Mouse (Mus musculus) adrenal gland, adult 8-10 months (tissue): ENCODE results near the gene Gm7030. TPM values are rescaled to one million over a fixed set of nuclear protein-coding genes. Genes with fewer than 3 reads are reported as not detected.
"Not testable (repeated sequence)": the region's sequence is repeated elsewhere in the genome, so short reads cannot be mapped to it uniquely, and the experiment has no call there.

Experiments
- DNase-seq: peaks from one replicate; pipeline ENCODE4 v3.0.0; 2022
- total RNA-seq, 4 experiments: library from RNA; stranded (reverse); gene quantifications; 2 replicates each; pipeline ENCODE4 v1.2.4; 2022

The Gm7030 gene
- total RNA-seq = under 1 TPM in 2 of 4 experiments, not detected in 2; 0.62 to 0.65 TPM

- DNase-seq = not testable (repeated sequence)
These were observed at the start of gene Gm7030 for GRCm38 (mm10) chr17:36128968-36129817. Gene Gm7030 (minus strand): TSS chr17:36129425.

- not testable (repeated sequence) for DNase-seq
These were observed 49.7 kb upstream of the Gm7030 start for GRCm38 (mm10) chr17:36178938-36179337.

GRCm38 (mm10) chr17:36176132-36176531 lies 46.9 kb upstream of the Gm7030 start:
- DNase-seq = not testable (repeated sequence)

- no peak for DNase-seq
These were observed 41.1 kb upstream of the Gm7030 start for GRCm38 (mm10) chr17:36170287-36170814.

- DNase-seq = no peak
These were observed 40.5 kb upstream of the Gm7030 start for GRCm38 (mm10) chr17:36169753-36170152.

- not testable (repeated sequence) for DNase-seq
These were observed 39.9 kb upstream of the Gm7030 start for GRCm38 (mm10) chr17:36169094-36169493.

GRCm38 (mm10) chr17:36168039-36168652 lies 38.9 kb upstream of the Gm7030 start, which contains the start of gene Gm8909:
Gene Gm8909 (minus strand): TSS chr17:36168537.
- DNase-seq = no peak

- DNase-seq = no peak
These were observed 38.2 kb upstream of the Gm7030 start for GRCm38 (mm10) chr17:36167306-36168038.

GRCm38 (mm10) chr17:36166901-36167300 lies 37.7 kb upstream of the Gm7030 start:
- DNase-seq = not testable (repeated sequence)

- DNase-seq = no peak
These were observed 32.2 kb upstream of the Gm7030 start for GRCm38 (mm10) chr17:36161129-36162051.

GRCm38 (mm10) chr17:36158264-36158663 lies 29.0 kb upstream of the Gm7030 start:
- DNase-seq = not testable (repeated sequence)

GRCm38 (mm10) chr17:36157782-36158181 lies 28.6 kb upstream of the Gm7030 start:
- not testable (repeated sequence) for DNase-seq

GRCm38 (mm10) chr17:36154271-36155149 lies 25.3 kb upstream of the Gm7030 start:
- DNase-seq = no peak

- DNase-seq = not testable (repeated sequence)
These were observed 22.0 kb upstream of the Gm7030 start for GRCm38 (mm10) chr17:36151200-36151599.

- DNase-seq = not testable (repeated sequence)
These were observed 19.2 kb upstream of the Gm7030 start for GRCm38 (mm10) chr17:36148468-36148867.

GRCm38 (mm10) chr17:36146937-36147336 lies 17.7 kb upstream of the Gm7030 start:
- DNase-seq = not testable (repeated sequence)

GRCm38 (mm10) chr17:36145861-36146156 lies 16.6 kb upstream of the Gm7030 start:
- not testable (repeated sequence) for DNase-seq

GRCm38 (mm10) chr17:36145111-36145860 lies 16.1 kb upstream of the Gm7030 start:
- DNase-seq = no peak

- not testable (repeated sequence) for DNase-seq
These were observed 7.1 kb upstream of the Gm7030 start for GRCm38 (mm10) chr17:36136299-36136848.
